Mouse (Mus musculus) MEL (cell line): Measurements from ENCODE around the gene Olfr653. TPM values are rescaled to one million over a fixed set of nuclear protein-coding genes. Genes with fewer than 3 reads are reported as not detected.

Source experiments
- DNase-seq: peaks from one replicate; pipeline ENCODE4 v3.0.0; 2011; ENCODE audit warnings: low read depth, low spot score
- H3K27ac ChIP-seq: 2 replicates; pipeline ENCODE4 v1.5.1; 2012; ENCODE audit warnings: low read depth, mild to moderate bottlenecking, control low read depth, low read length, moderate library complexity; ENCODE audit not compliant: control insufficient read depth
- H3K27me3 ChIP-seq, 2 experiments: fragments of 150-350 bp in 1 of 2; sonication (generic) in 1 of 2; 2 replicates each; pipeline ENCODE4 v1.6.1; 2012; ENCODE audit warnings: low read length in 2 of 2, mild to moderate bottlenecking in 2 of 2, improper control_type of control experiment in 1 of 2, moderate library complexity in 1 of 2; ENCODE audit not compliant: insufficient read depth in 2 of 2, control insufficient read depth in 1 of 2
- H3K36me3 ChIP-seq, 2 experiments: 2 replicates each; pipeline ENCODE4 v1.6.1; 2012 to 2014; ENCODE audit warnings: low read length in 2 of 2, improper control_type of control experiment in 1 of 2, inconsistent platforms in 1 of 2, mild to moderate bottlenecking in 1 of 2; ENCODE audit not compliant: insufficient read depth in 2 of 2, control insufficient read depth in 1 of 2
- H3K4me1 ChIP-seq, 2 experiments: fragments of 150-350 bp in 1 of 2; sonication (generic) in 1 of 2; 2 replicates each; pipeline ENCODE4 v1.6.1; 2012; ENCODE audit warnings: low read length in 2 of 2, improper control_type of control experiment in 1 of 2, mild to moderate bottlenecking in 1 of 2; ENCODE audit not compliant: insufficient read depth in 2 of 2, control insufficient read depth in 1 of 2
- H3K4me3 ChIP-seq, 2 experiments: fragments of 150-350 bp in 1 of 2; sonication (generic) in 1 of 2; 2 replicates each; pipeline ENCODE4 v1.5.1; 2012; ENCODE audit warnings: low read depth in 2 of 2, low read length in 2 of 2, mild to moderate bottlenecking in 2 of 2, moderate library complexity in 2 of 2, control low read depth in 1 of 2, improper control_type of control experiment in 1 of 2; ENCODE audit not compliant: control insufficient read depth in 1 of 2, insufficient read depth in 1 of 2
- H3K79me2 ChIP-seq: 2 replicates; pipeline ENCODE4 v1.6.1; 2012; ENCODE audit warnings: mild to moderate bottlenecking, low read length, moderate library complexity; ENCODE audit not compliant: control insufficient read depth, poor library complexity, insufficient read depth
- H3K9ac ChIP-seq: 2 replicates; pipeline ENCODE4 v1.6.1; 2012; ENCODE audit warnings: low read depth, mild to moderate bottlenecking, control low read depth, low read length, moderate library complexity; ENCODE audit not compliant: control insufficient read depth, poor library complexity, severe bottlenecking
- H3K9me3 ChIP-seq: fragments of 150-350 bp; sonication (generic); replicated peaks from 2 replicates; pipeline ENCODE4 v1.6.1; 2012; ENCODE audit warnings: mild to moderate bottlenecking, low read length, improper control_type of control experiment, moderate library complexity; ENCODE audit not compliant: insufficient read depth
- BHLHE40 ChIP-seq: IDR thresholded peaks from 2 replicates; pipeline ENCODE4 v1.6.1; 2012; ENCODE audit warnings: low read depth, mild to moderate bottlenecking, inconsistent platforms, low read length, improper control_type of control experiment, borderline replicate concordance
- CHD1 ChIP-seq: IDR thresholded peaks from 2 replicates; pipeline ENCODE4 v1.6.1; 2012; ENCODE audit warnings: low read depth, mild to moderate bottlenecking, inconsistent platforms, low read length, improper control_type of control experiment
- CTCF ChIP-seq, 3 experiments: IDR thresholded peaks in 2 of 3; conservative IDR thresholded peaks in 1 of 3; 2 replicates each; pipeline ENCODE4 v1.5.1; 2011 to 2012; ENCODE audit warnings: low read length in 3 of 3, low read depth in 2 of 3, mild to moderate bottlenecking in 2 of 3, improper control_type of control experiment in 1 of 3, inconsistent platforms in 1 of 3, mixed read lengths in 1 of 3, moderate library complexity in 1 of 3; ENCODE audit not compliant: control insufficient read depth in 1 of 3, insufficient read depth in 1 of 3, poor library complexity in 1 of 3, severe bottlenecking in 1 of 3
- ELF1 ChIP-seq: IDR thresholded peaks from 2 replicates; pipeline ENCODE4 v1.6.1; 2014; ENCODE audit warnings: low read depth, mild to moderate bottlenecking, inconsistent platforms, low read length, improper control_type of control experiment, moderate library complexity
- EP300 ChIP-seq, 2 experiments: IDR thresholded peaks; 2 replicates each; pipeline ENCODE4 v1.6.1; 2011; ENCODE audit warnings: improper control_type of control experiment in 2 of 2, low read length in 2 of 2, low read depth in 1 of 2, mild to moderate bottlenecking in 1 of 2
- GABPA ChIP-seq: IDR thresholded peaks from 2 replicates; pipeline ENCODE4 v1.6.1; 2012; ENCODE audit warnings: low read depth, mild to moderate bottlenecking, inconsistent platforms, low read length, improper control_type of control experiment, moderate library complexity
- GATA1 ChIP-seq: IDR thresholded peaks from 2 replicates; pipeline ENCODE4 v1.6.1; 2011; ENCODE audit warnings: low read depth, low read length, improper control_type of control experiment
- MAFK ChIP-seq: IDR thresholded peaks from 2 replicates; pipeline ENCODE4 v1.6.1; 2011; ENCODE audit warnings: low read depth, mild to moderate bottlenecking, low read length, improper control_type of control experiment, borderline replicate concordance
- MAX ChIP-seq: IDR thresholded peaks from 2 replicates; pipeline ENCODE4 v1.6.1; 2011; ENCODE audit warnings: low read length, improper control_type of control experiment
- MAZ ChIP-seq: IDR thresholded peaks from 2 replicates; pipeline ENCODE4 v1.6.1; 2012; ENCODE audit warnings: low read depth, mild to moderate bottlenecking, inconsistent platforms, low read length, improper control_type of control experiment
- MEF2A ChIP-seq: IDR thresholded peaks from 2 replicates; pipeline ENCODE4 v1.6.1; 2014; ENCODE audit warnings: low read depth, mild to moderate bottlenecking, inconsistent platforms, low read length, improper control_type of control experiment; ENCODE audit not compliant: poor library complexity, insufficient replicate concordance, severe bottlenecking; ENCODE audit errors: extremely low read depth
- MYC ChIP-seq: IDR thresholded peaks from 2 replicates; pipeline ENCODE4 v1.6.1; 2011; ENCODE audit warnings: low read depth, mild to moderate bottlenecking, low read length, improper control_type of control experiment, moderate library complexity
- NELFE ChIP-seq: IDR thresholded peaks from 2 replicates; pipeline ENCODE4 v1.6.1; 2011; ENCODE audit warnings: low read depth, low read length, improper control_type of control experiment
- NRF1 ChIP-seq: IDR thresholded peaks from 2 replicates; pipeline ENCODE4 v1.6.1; 2014; ENCODE audit warnings: low read depth, mild to moderate bottlenecking, inconsistent platforms, low read length, improper control_type of control experiment, moderate library complexity; ENCODE audit not compliant: poor library complexity, insufficient read depth, severe bottlenecking
- POLR2A ChIP-seq, 2 experiments: IDR thresholded peaks; 2 replicates each; pipeline ENCODE4 v1.6.1; 2011 to 2012; ENCODE audit warnings: low read length in 2 of 2, mild to moderate bottlenecking in 2 of 2, control low read depth in 1 of 2, improper control_type of control experiment in 1 of 2, low read depth in 1 of 2, moderate library complexity in 1 of 2; ENCODE audit not compliant: control insufficient read depth in 1 of 2, insufficient read depth in 1 of 2, poor library complexity in 1 of 2
- POLR2AphosphoS2 ChIP-seq: IDR thresholded peaks from 2 replicates; pipeline ENCODE4 v1.6.1; 2011; ENCODE audit warnings: low read length, improper control_type of control experiment
- RAD21 ChIP-seq: IDR thresholded peaks from 2 replicates; pipeline ENCODE4 v1.6.1; 2011; ENCODE audit warnings: mild to moderate bottlenecking, low read depth, low read length, improper control_type of control experiment
- RCOR1 ChIP-seq: IDR thresholded peaks from 2 replicates; pipeline ENCODE4 v1.6.1; 2012; ENCODE audit warnings: low read depth, mild to moderate bottlenecking, inconsistent platforms, low read length, improper control_type of control experiment
- SMC3 ChIP-seq: IDR thresholded peaks from 2 replicates; pipeline ENCODE4 v1.6.1; 2011; ENCODE audit warnings: low read depth, low read length, improper control_type of control experiment
- TAL1 ChIP-seq: IDR thresholded peaks from 2 replicates; pipeline ENCODE4 v1.6.1; 2012; ENCODE audit warnings: mild to moderate bottlenecking, inconsistent platforms, low read length, moderate library complexity, mixed read lengths
- TBP ChIP-seq: IDR thresholded peaks from 2 replicates; pipeline ENCODE4 v1.8.0; 2011; ENCODE audit warnings: low read depth, low read length, improper control_type of control experiment
- USF1 ChIP-seq: IDR thresholded peaks from 2 replicates; pipeline ENCODE4 v1.6.1; 2014; ENCODE audit warnings: low read depth, mild to moderate bottlenecking, inconsistent platforms, low read length, improper control_type of control experiment, moderate library complexity
- USF2 ChIP-seq, 2 experiments: IDR thresholded peaks; 2 replicates each; pipeline ENCODE4 v1.6.1; 2011 to 2012; ENCODE audit warnings: improper control_type of control experiment in 2 of 2, low read length in 2 of 2, borderline replicate concordance in 1 of 2, inconsistent platforms in 1 of 2, low read depth in 1 of 2, mild to moderate bottlenecking in 1 of 2; ENCODE audit not compliant: insufficient read depth in 1 of 2
- ZC3H11A ChIP-seq: IDR thresholded peaks from 2 replicates; pipeline ENCODE4 v1.6.1; 2012; ENCODE audit warnings: low read depth, mild to moderate bottlenecking, inconsistent platforms, low read length, improper control_type of control experiment
- ZNF384 ChIP-seq: IDR thresholded peaks from 2 replicates; pipeline ENCODE4 v1.6.1; 2012; ENCODE audit warnings: low read depth, mild to moderate bottlenecking, inconsistent platforms, low read length, improper control_type of control experiment
- polyA plus RNA-seq, 2 experiments: library from polyadenylated mRNA; stranded (reverse) in 1 of 2; unstranded in 1 of 2; fragments of >175 nt in 1 of 2; fragments of >200 nt in 1 of 2; gene quantifications; 2 replicates each; pipeline versions ENCODE4 v1.2.1 to v1.2.4; 2012; ENCODE audit warnings: low replicate concordance in 2 of 2, low read depth in 1 of 2; ENCODE audit not compliant: insufficient read length in 2 of 2, insufficient read depth in 1 of 2, missing spikeins in 1 of 2
- total RNA-seq: library from RNA; depleted of rRNA; stranded (reverse); fragments of 300-350 nt; gene quantifications from 2 replicates; pipeline ENCODE4 v1.2.3, GENCODE M21; 2012

Gene Olfr653
- total and polyA plus RNA-seq, 3 experiments: not detected

- TF ChIP-seq CTCF (IDR thresholded peaks at IDR 0.05 in 2 of 3, conservative IDR thresholded peaks at IDR 0.05 in 1 of 3; ENCODE audit: control insufficient read depth in 1 of 3, insufficient read depth in 1 of 3, low read depth in 2 of 3, low read length in 3 of 3, poor library complexity in 1 of 3, severe bottlenecking in 1 of 3): peak; percentile 68 to 83 (median 77)
- no peak for TF ChIP-seq NELFE
- no peak for TF ChIP-seq RCOR1
- TF ChIP-seq MAX: peak; percentile 61; the same call in 1 of the 2 replicates
- TF ChIP-seq POLR2AphosphoS2: no peak
- TF ChIP-seq ZNF384: no peak
- TF ChIP-seq SMC3: peak; percentile 77
- no peak for TF ChIP-seq POLR2A (IDR thresholded peaks at IDR 0.05; ENCODE audit: control insufficient read depth in 1 of 2, insufficient read depth in 1 of 2, low read depth in 1 of 2, low read length in 2 of 2, poor library complexity in 1 of 2)
- TF ChIP-seq USF1: peak; percentile 45; the same call in 1 of the 2 replicates
- no peak for TF ChIP-seq MEF2A
- peak; percentile 61 for TF ChIP-seq ZC3H11A
- no peak for TF ChIP-seq TAL1
- no peak for TF ChIP-seq ELF1
- TF ChIP-seq RAD21: peak; percentile 76
- TF ChIP-seq USF2 (IDR thresholded peaks at IDR 0.05; ENCODE audit: borderline replicate concordance in 1 of 2, insufficient read depth in 1 of 2, low read depth in 1 of 2, low read length in 2 of 2): no peak
- no peak for TF ChIP-seq EP300 (IDR thresholded peaks at IDR 0.05; ENCODE audit: low read depth in 1 of 2, low read length in 2 of 2)
- peak; percentile 84 for TF ChIP-seq BHLHE40
- TF ChIP-seq GATA1: no peak
- TF ChIP-seq CHD1: no peak
- 0 out of 2 replicates have a peak, but pooled peaks have one; percentile 52 for TF ChIP-seq MYC
- no peak for TF ChIP-seq MAFK
- TF ChIP-seq MAZ: no peak
- TF ChIP-seq TBP: no peak
- no peak for TF ChIP-seq NRF1
- no peak for TF ChIP-seq GABPA
Observed at GRCm38 (mm10) chr7:104603173-104603572, 26.1 kb downstream of the Olfr653 start.

More at GRCm38 (mm10) chr7:104603173-104603572, 26.1 kb downstream of the Olfr653 start:
- DNase-seq: peak; percentile 57
- Histone ChIP-seq H3K27me3 (no peaks in the 10 kb centered on the region), H3K36me3 (no peaks in the 10 kb centered on the region), H3K4me3 (no peak overlapping the region), H3K79me2 (no peaks in the 10 kb centered on the region), H3K9ac (no peak overlapping the region), H3K4me1 (no peaks in the 10 kb centered on the region), H3K27ac (no peak overlapping the region), H3K9me3 (no peaks in the 10 kb centered on the region)
